Mouse (Mus musculus): ENCODE data around the gene Gm6526. TPM values are rescaled to one million over a fixed set of nuclear protein-coding genes. Genes with fewer than 3 reads are reported as not detected.

The Gm6526 gene
- not detected in 4 replicates for total RNA-seq (2023; ENCODE audit: inconsistent age)

GRCm38 (mm10) chr14:43747566-43747965 is at the start of gene Gm6526:
Gm6526 (plus strand) TSS chr14:43747866.

GRCm38 (mm10) chr14:43727385-43727784 is 20.3 kb upstream of the Gm6526 start, which contains the start of gene Gm16506:
Gm16506 (minus strand) TSS chr14:43727485.

GRCm38 (mm10) chr14:43784645-43785044 is 37.0 kb downstream of the Gm6526 start, which contains the start of gene Gm8180:
Gm8180 (minus strand) TSS chr14:43784745.

Other genes starting within 250 kb of the Gm6526 start
- gene Gm5799, start 204.3 kb upstream of the Gm6526 start, total RNA-seq (2023; ENCODE audit: inconsistent age): not detected in 4 replicates
- gene Gm17654, start 168.7 kb upstream of the Gm6526 start, total RNA-seq (2023; ENCODE audit: inconsistent age): not detected in 4 replicates
- not detected in 4 replicates for gene Gm10375, start 139.9 kb upstream of the Gm6526 start, total RNA-seq (2023; ENCODE audit: inconsistent age)
- not detected in 4 replicates for gene Gm8165, start 70.7 kb upstream of the Gm6526 start, total RNA-seq (2023; ENCODE audit: inconsistent age)
- 1.1 to 2.1 TPM (median 1.6 TPM) in 4 replicates for gene Gm7324, start 50.0 kb upstream of the Gm6526 start, total RNA-seq (2023; ENCODE audit: inconsistent age)
- gene Gm16506, start 20.4 kb upstream of the Gm6526 start, total RNA-seq (2023; ENCODE audit: inconsistent age): not detected in 4 replicates
- gene Gm8180, start 36.9 kb downstream of the Gm6526 start, total RNA-seq (2023; ENCODE audit: inconsistent age): not detected in 4 replicates
- not detected in 4 replicates for gene Ear1, start 127.7 kb downstream of the Gm6526 start, total RNA-seq (2023; ENCODE audit: inconsistent age)
- not detected in 4 replicates for gene Ear10, start 175.7 kb downstream of the Gm6526 start, total RNA-seq (2023; ENCODE audit: inconsistent age)
- gene Gm8113, start 177.5 kb downstream of the Gm6526 start, total RNA-seq (2023; ENCODE audit: inconsistent age): not detected in 4 replicates
- gene Ang5, start 209.2 kb downstream of the Gm6526 start, total RNA-seq (2023; ENCODE audit: inconsistent age): not detected in 4 replicates